Mouse (Mus musculus): ENCODE measurements at regions not wholly inside any gene's neighbourhood (a gene's known extent, or its start where the extent isn't known, plus 50 kb on each side); places are given as distances from the start of the nearest gene placed in this dataset.

DNA sequence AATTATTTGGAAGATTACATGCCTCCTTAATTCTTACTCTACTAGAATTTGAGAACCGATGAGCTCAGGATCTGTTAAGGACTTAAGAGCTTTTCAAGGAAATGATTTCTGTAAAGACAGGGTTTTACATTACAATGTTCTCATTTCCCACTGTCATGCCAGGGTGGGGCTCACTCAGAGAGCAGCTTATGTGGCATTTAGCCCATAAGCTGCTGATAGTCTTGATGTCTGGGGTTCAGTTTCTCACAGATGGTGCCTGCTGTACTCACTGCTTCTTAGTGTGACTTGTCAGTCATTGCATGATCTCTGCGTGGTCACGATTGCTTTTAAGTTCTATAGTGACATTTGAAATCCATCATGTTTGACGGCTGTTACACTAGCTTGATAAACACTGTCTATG, 484.8 kb downstream of the Pcdh17 start:
- no peak for ATAC-seq (replicated peaks in 1 of 2; ENCODE audit: insufficient read depth in 1 of 2, low FRiP score in 2 of 2, low TSS enrichment in 1 of 2, low read depth in 1 of 2, poor library complexity in 2 of 2, severe bottlenecking in 2 of 2)

DNA sequence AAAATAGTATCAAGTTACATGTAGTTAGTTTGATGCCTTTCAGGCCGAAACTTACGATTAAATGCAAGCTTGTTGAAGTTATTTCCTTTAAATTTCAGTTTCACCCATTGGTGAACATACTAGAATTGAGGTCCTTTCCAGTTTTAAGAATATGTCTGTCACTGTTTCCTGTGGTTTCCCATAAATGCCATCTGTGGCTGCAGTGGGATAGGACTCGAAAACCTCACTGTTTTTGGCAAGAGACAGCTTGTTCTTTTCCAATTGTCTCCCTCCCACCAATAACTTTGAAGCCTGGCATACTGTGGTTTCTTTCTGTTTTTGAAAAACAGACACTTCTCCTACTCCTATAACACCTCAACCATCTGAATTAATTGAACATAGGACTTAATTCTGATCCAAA, 490.7 kb downstream of the Pcdh17 start:
- peak; percentile 87 to 92 for ATAC-seq (replicated peaks in 1 of 2; ENCODE audit: insufficient read depth in 1 of 2, low FRiP score in 2 of 2, low TSS enrichment in 1 of 2, low read depth in 1 of 2, poor library complexity in 2 of 2, severe bottlenecking in 2 of 2)

- no peak for ATAC-seq (replicated peaks in 1 of 2; ENCODE audit: insufficient read depth in 1 of 2, low FRiP score in 2 of 2, low TSS enrichment in 1 of 2, low read depth in 1 of 2, poor library complexity in 2 of 2, severe bottlenecking in 2 of 2)
Observed at GRCm38 (mm10) chr14:84955300-84955699, 511.9 kb downstream of the Pcdh17 start.

GRCm38 (mm10) chr14:84987764-84988163, 544.4 kb downstream of the Pcdh17 start:
- no peak for ATAC-seq (replicated peaks in 1 of 2; ENCODE audit: insufficient read depth in 1 of 2, low FRiP score in 2 of 2, low TSS enrichment in 1 of 2, low read depth in 1 of 2, poor library complexity in 2 of 2, severe bottlenecking in 2 of 2)

DNA sequence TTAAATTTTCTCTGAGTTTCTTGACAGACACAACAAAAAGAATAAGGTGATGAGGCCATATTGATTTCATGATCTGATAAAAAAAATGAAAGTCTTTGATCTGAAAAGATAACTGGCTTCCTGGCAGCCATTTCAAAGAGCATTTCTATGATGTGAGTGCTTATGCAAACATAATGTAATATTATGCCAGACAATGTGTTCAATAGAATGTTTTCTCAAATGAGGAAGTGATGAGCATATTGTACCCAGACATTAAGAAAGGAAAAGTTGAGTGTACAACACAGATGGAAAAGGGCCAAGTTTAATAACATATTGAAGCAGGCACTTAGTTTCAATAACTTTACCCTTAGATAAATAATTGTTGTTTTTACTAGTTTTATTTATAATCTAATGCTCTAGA, 569.0 kb downstream of the Pcdh17 start:
- no peak for ATAC-seq (replicated peaks in 1 of 2; ENCODE audit: insufficient read depth in 1 of 2, low FRiP score in 2 of 2, low TSS enrichment in 1 of 2, low read depth in 1 of 2, poor library complexity in 2 of 2, severe bottlenecking in 2 of 2)

Data from hematopoietic stem cell, adult 5-6 weeks (primary cell).